Comparison of ENCODE assay signal across 27 mouse cellular contexts in genomic region chr3:126641451-126641850, GRCm38 (mm10). TPM values are rescaled to one million over a fixed set of nuclear protein-coding genes. Genes with fewer than 3 reads are reported as not detected.
DNase-seq lines count a peak whose midpoint lies in the region; ATAC-seq and TF ChIP-seq lines count a peak whose summit lies in the region.
"Had no signal": no experiment of that assay in that cellular context is flagged by ENCODE, and none has a peak within 500 bp of the region (broad histone marks: within the 10 kb centered on the region; RNA-seq: fewer than 3 reads in every experiment).

No protein-coding gene starts in this region.

- TF ChIP-seq POLR2A in small intestine, adult 2 months (IDR thresholded peaks at IDR 0.05; ENCODE audit: low read depth, low read length): no peak

- WGBS in heart, embryonic 12.5 days: 53% methylated on average over 4 of the region's 4 CpGs
- WGBS in heart, embryonic 11.5 days (ENCODE audit: insufficient replicate concordance): 43% methylated on average over 4 of the region's 4 CpGs
- WGBS in kidney, embryonic 14.5 days: 81% methylated on average over 4 of the region's 4 CpGs
- 45% methylated on average over 4 of the region's 4 CpGs for WGBS in intestine, postnatal 0 days
- WGBS in small intestine, adult 2 months: 22% methylated on average over 4 of the region's 4 CpGs

- H3K4me2 ChIP-seq in heart, embryonic 12.5 days: no peak overlapping the region
- no peak overlapping the region for H3K4me2 ChIP-seq in heart, embryonic 11.5 days
- no peak overlapping the region for H3K4me2 ChIP-seq in kidney, embryonic 14.5 days (replicated peaks; ENCODE audit: low read depth, low read length)
- peak overlapping the region; percentile 21; the same call in 1 of the 2 replicates for H3K4me2 ChIP-seq in intestine, postnatal 0 days (replicated peaks; ENCODE audit: low read depth)
- H3K4me2 ChIP-seq: embryonic facial prominence, embryonic 15.5 days; forebrain, embryonic 12.5 days; hindbrain, embryonic 14.5 days; midbrain, embryonic 13.5 days had no signal

- H3K9me3 ChIP-seq in heart, embryonic 12.5 days (replicated peaks): no peaks in the 10 kb centered on the region
- H3K9me3 ChIP-seq in heart, embryonic 11.5 days (replicated peaks; ENCODE audit: control insufficient read depth, low read length): no peaks in the 10 kb centered on the region
- H3K9me3 ChIP-seq in kidney, embryonic 14.5 days (ENCODE audit: control insufficient read depth, low read length): no peaks in the 10 kb centered on the region
- H3K9me3 ChIP-seq in intestine, postnatal 0 days (ENCODE audit: control insufficient read depth): no peaks in the 10 kb centered on the region
- H3K9me3 ChIP-seq: embryonic facial prominence, embryonic 10.5 days; embryonic facial prominence, embryonic 15.5 days; forebrain, embryonic 12.5 days; midbrain, embryonic 13.5 days had no signal

- peak; percentile 56; the same call in 1 of the 2 replicates for ATAC-seq in heart, embryonic 12.5 days (ENCODE audit: insufficient number of reproducible peaks, low FRiP score)
- no peak for ATAC-seq in heart, embryonic 11.5 days (replicated peaks; ENCODE audit: insufficient number of reproducible peaks, low FRiP score, low TSS enrichment)
- ATAC-seq in kidney, embryonic 14.5 days (ENCODE audit: low FRiP score, low TSS enrichment): 0 out of 2 replicates have a peak, but pooled peaks have one; percentile 9
- 0 out of 2 replicates have a peak, but pooled peaks have one; percentile 24 for ATAC-seq in intestine, postnatal 0 days
- ATAC-seq: forebrain, postnatal 0 days; midbrain, embryonic 13.5 days had no signal

- H3K4me3 ChIP-seq in heart, embryonic 12.5 days: no peak overlapping the region
- H3K4me3 ChIP-seq in heart, embryonic 11.5 days (ENCODE audit: low read depth, low read length): no peak overlapping the region
- no peak overlapping the region for H3K4me3 ChIP-seq in kidney, embryonic 14.5 days (ENCODE audit: low read length)
- H3K4me3 ChIP-seq in intestine, postnatal 0 days (ENCODE audit: low read depth, low read length): no peak overlapping the region
- no peak overlapping the region for H3K4me3 ChIP-seq in small intestine, adult 2 months (ENCODE audit: low read depth, low read length)
- H3K4me3 ChIP-seq: embryonic facial prominence, embryonic 10.5 days; embryonic facial prominence, embryonic 15.5 days; forebrain, embryonic 12.5 days; midbrain, embryonic 13.5 days had no signal

- H3K9ac ChIP-seq in heart, embryonic 12.5 days: no peak overlapping the region
- no peak overlapping the region for H3K9ac ChIP-seq in heart, embryonic 11.5 days (ENCODE audit: low read depth, low read length)
- no peak overlapping the region for H3K9ac ChIP-seq in kidney, embryonic 14.5 days (ENCODE audit: low read depth, low read length)
- no peak overlapping the region for H3K9ac ChIP-seq in intestine, postnatal 0 days (ENCODE audit: low read depth, low read length)
- H3K9ac ChIP-seq: embryonic facial prominence, embryonic 15.5 days; forebrain, embryonic 12.5 days; forebrain, postnatal 0 days; hindbrain, embryonic 14.5 days; liver, embryonic 14.5 days; midbrain, embryonic 13.5 days had no signal

- H3K27ac ChIP-seq in heart, embryonic 12.5 days (ENCODE audit: poor library complexity, severe bottlenecking): peak overlapping the region; percentile 14; the same call in 1 of the 2 replicates
- H3K27ac ChIP-seq in heart, embryonic 11.5 days (ENCODE audit: low read depth, low read length): no peak overlapping the region
- no peak overlapping the region for H3K27ac ChIP-seq in kidney, embryonic 14.5 days (ENCODE audit: low read depth, low read length)
- peak overlapping the region; percentile 65 for H3K27ac ChIP-seq in intestine, postnatal 0 days (ENCODE audit: low read depth, low read length)
- H3K27ac ChIP-seq in small intestine, adult 2 months (ENCODE audit: insufficient read depth, low read depth, low read length): peak overlapping the region; percentile 85
- H3K27ac ChIP-seq: embryonic facial prominence, embryonic 10.5 days; embryonic facial prominence, embryonic 15.5 days; forebrain, embryonic 12.5 days; hindbrain, embryonic 14.5 days; kidney, postnatal 0 days; liver, embryonic 14.5 days; macrophage; midbrain, embryonic 13.5 days had no signal

- peaks cover 52% of the 10 kb centered on the region for H3K4me1 ChIP-seq in heart, embryonic 12.5 days (replicated peaks)
- peaks cover 39% of the 10 kb centered on the region for H3K4me1 ChIP-seq in heart, embryonic 11.5 days (ENCODE audit: control insufficient read depth, insufficient read depth, low read length)
- H3K4me1 ChIP-seq in kidney, embryonic 14.5 days (ENCODE audit: control insufficient read depth, insufficient read depth, low read length): no peaks in the 10 kb centered on the region
- H3K4me1 ChIP-seq in intestine, postnatal 0 days (replicated peaks; ENCODE audit: control insufficient read depth, insufficient read depth, low read length): peaks cover 25% of the 10 kb centered on the region
- H3K4me1 ChIP-seq in small intestine, adult 2 months (ENCODE audit: control insufficient read depth, insufficient read depth, insufficient read length, low read length): peaks cover 22% of the 10 kb centered on the region

- DNase-seq in kidney, postnatal 14 days: no peak
- no peak for DNase-seq in adrenal gland, postnatal 4 days (ENCODE audit: low spot score in 2 of 2)
- DNase-seq: adrenal gland, adult 8-10 months; cerebellum, adult 8-10 months; cerebellum, postnatal 25 days; forebrain, postnatal 0 days; kidney, adult 2 months; layer of hippocampus, adult 9-11 months; liver; right cerebral cortex, postnatal 25 days; spleen, adult 18-20 months; thymus, adult 2 months; thymus, postnatal 36 days had no signal

- no peaks in the 10 kb centered on the region for H3K36me3 ChIP-seq in heart, embryonic 12.5 days
- H3K36me3 ChIP-seq in heart, embryonic 11.5 days (ENCODE audit: control insufficient read depth, insufficient read depth, low read length): no peaks in the 10 kb centered on the region
- no peaks in the 10 kb centered on the region for H3K36me3 ChIP-seq in kidney, embryonic 14.5 days (ENCODE audit: control insufficient read depth, insufficient read depth, low read length)
- H3K36me3 ChIP-seq in intestine, postnatal 0 days (ENCODE audit: control insufficient read depth, insufficient read depth): no peaks in the 10 kb centered on the region
- no peaks in the 10 kb centered on the region for H3K36me3 ChIP-seq in small intestine, adult 2 months (ENCODE audit: control insufficient read depth, insufficient read depth, low read length)
- H3K36me3 ChIP-seq: embryonic facial prominence, embryonic 10.5 days; embryonic facial prominence, embryonic 15.5 days; forebrain, embryonic 12.5 days; G1E; midbrain, embryonic 13.5 days had no signal

- no peaks in the 10 kb centered on the region for H3K27me3 ChIP-seq in heart, embryonic 12.5 days (replicated peaks)
- H3K27me3 ChIP-seq in heart, embryonic 11.5 days (ENCODE audit: control insufficient read depth, insufficient read depth, low read length): no peaks in the 10 kb centered on the region
- H3K27me3 ChIP-seq in kidney, embryonic 14.5 days (ENCODE audit: control insufficient read depth, insufficient read depth, low read length): no peaks in the 10 kb centered on the region
- no peaks in the 10 kb centered on the region for H3K27me3 ChIP-seq in intestine, postnatal 0 days (replicated peaks; ENCODE audit: control insufficient read depth, insufficient read depth, low read length)
- H3K27me3 ChIP-seq in small intestine, adult 2 months (ENCODE audit: control insufficient read depth, insufficient read depth, low read length): no peaks in the 10 kb centered on the region
- H3K27me3 ChIP-seq: embryonic facial prominence, embryonic 15.5 days; forebrain, embryonic 12.5 days; midbrain, embryonic 13.5 days had no signal

- TF ChIP-seq CTCF in intestine, postnatal 0 days (IDR thresholded peaks at IDR 0.05; ENCODE audit: low read depth): no peak
- no peak for TF ChIP-seq CTCF in small intestine, adult 2 months (IDR thresholded peaks at IDR 0.05; ENCODE audit: extremely low read depth, insufficient read length, insufficient replicate concordance, low read depth, low read length)

RNA-seq across cellular contexts. Expression of gene Camk2d, which starts 45.3 kb away (rescaled TPM):
- 125 and 136 TPM in 2 replicates for polyA plus RNA-seq in heart, embryonic 12.5 days (2016; fragmentation: Nextera tagmentation; extraction: Ambion mirVana)
- 106 and 114 TPM in 2 replicates for polyA plus RNA-seq in heart, embryonic 11.5 days (2014; fragmentation: Nextera tagmentation; extraction: Ambion mirVana)
- polyA plus RNA-seq in kidney, embryonic 14.5 days (2014; fragmentation: Nextera tagmentation; extraction: Ambion mirVana): 20.3 and 29.4 TPM in 2 replicates
- 42.6 and 50.4 TPM in 2 replicates for polyA plus RNA-seq in intestine, postnatal 0 days (2015; fragmentation: Nextera tagmentation; extraction: Ambion mirVana)
- 22.1 and 89.5 TPM in 2 replicates for polyA plus RNA-seq in small intestine, adult 2 months (2012; rRNA removed)
- 100 to 1,000 TPM in 1 of 2 experiments, 10 to 100 TPM in 1; 99.4 to 100 TPM for total RNA-seq in adrenal gland, postnatal 4 days (2021)
- polyA plus RNA-seq: G1E had no signal

Comparison
In these comparisons a context has a peak if more than half of its experiments do, and no peak if none do; other contexts are left out.
1. H3K27ac ChIP-seq: peak in heart, embryonic 12.5 days (single experiment), intestine, postnatal 0 days (single experiment) and small intestine, adult 2 months (single experiment); none in heart, embryonic 11.5 days (single experiment) and kidney, embryonic 14.5 days (single experiment).